Mouse (Mus musculus) stomach, embryonic 14.5 days (tissue): Measurements from ENCODE around the gene Etfdh. TPM values are rescaled to one million over a fixed set of nuclear protein-coding genes. Genes with fewer than 3 reads are reported as not detected.

Experiments used
- polyA plus RNA-seq: library from polyadenylated mRNA; unstranded; fragments of >200 nt; fragmentation: Nextera tagmentation; extraction: Ambion mirVana; gene quantifications from 2 replicates; pipeline ENCODE4 v1.2.1, GENCODE M21; 2014

Etfdh gene
- polyA plus RNA-seq, 1 experiment from 2014 or later, result 52.5 TPM

Other genes with a start within 250 kb of the Etfdh start
- gene Fnip2, start 61.7 kb downstream of the Etfdh start, polyA plus RNA-seq, result 5.9 and 7.4 TPM in 2 replicates
- 161 and 162 TPM in 2 replicates for gene Ppid, start 38.2 kb downstream of the Etfdh start, polyA plus RNA-seq
- 29.7 and 30.3 TPM in 2 replicates for gene 4930579G24Rik, start 421 bp downstream of the Etfdh start, polyA plus RNA-seq
- gene Rxfp1, start 108.4 kb upstream of the Etfdh start, polyA plus RNA-seq, result not detected in 2 replicates
- gene Tmem144, start 223.3 kb upstream of the Etfdh start, polyA plus RNA-seq, result 2.5 and 3.8 TPM in 2 replicates